Mouse (Mus musculus) MEL (cell line): ENCODE measurements around the gene Tepp. TPM values are rescaled to one million over a fixed set of nuclear protein-coding genes. Genes with fewer than 3 reads are reported as not detected.

Source experiments
- DNase-seq: peaks from one replicate; pipeline ENCODE4 v3.0.0; 2011; ENCODE audit warnings: low read depth, low spot score
- H3K27ac ChIP-seq: 2 replicates; pipeline ENCODE4 v1.5.1; 2012; ENCODE audit warnings: low read depth, mild to moderate bottlenecking, control low read depth, low read length, moderate library complexity; ENCODE audit not compliant: control insufficient read depth
- H3K27me3 ChIP-seq, 2 experiments: fragments of 150-350 bp in 1 of 2; sonication (generic) in 1 of 2; 2 replicates each; pipeline ENCODE4 v1.6.1; 2012; ENCODE audit warnings: low read length in 2 of 2, mild to moderate bottlenecking in 2 of 2, improper control_type of control experiment in 1 of 2, moderate library complexity in 1 of 2; ENCODE audit not compliant: insufficient read depth in 2 of 2, control insufficient read depth in 1 of 2
- H3K36me3 ChIP-seq, 2 experiments: 2 replicates each; pipeline ENCODE4 v1.6.1; 2012 to 2014; ENCODE audit warnings: low read length in 2 of 2, improper control_type of control experiment in 1 of 2, inconsistent platforms in 1 of 2, mild to moderate bottlenecking in 1 of 2; ENCODE audit not compliant: insufficient read depth in 2 of 2, control insufficient read depth in 1 of 2
- H3K4me1 ChIP-seq, 2 experiments: fragments of 150-350 bp in 1 of 2; sonication (generic) in 1 of 2; 2 replicates each; pipeline ENCODE4 v1.6.1; 2012; ENCODE audit warnings: low read length in 2 of 2, improper control_type of control experiment in 1 of 2, mild to moderate bottlenecking in 1 of 2; ENCODE audit not compliant: insufficient read depth in 2 of 2, control insufficient read depth in 1 of 2
- H3K4me3 ChIP-seq, 2 experiments: fragments of 150-350 bp in 1 of 2; sonication (generic) in 1 of 2; 2 replicates each; pipeline ENCODE4 v1.5.1; 2012; ENCODE audit warnings: low read depth in 2 of 2, low read length in 2 of 2, mild to moderate bottlenecking in 2 of 2, moderate library complexity in 2 of 2, control low read depth in 1 of 2, improper control_type of control experiment in 1 of 2; ENCODE audit not compliant: control insufficient read depth in 1 of 2, insufficient read depth in 1 of 2
- H3K79me2 ChIP-seq: 2 replicates; pipeline ENCODE4 v1.6.1; 2012; ENCODE audit warnings: mild to moderate bottlenecking, low read length, moderate library complexity; ENCODE audit not compliant: control insufficient read depth, poor library complexity, insufficient read depth
- H3K9ac ChIP-seq: 2 replicates; pipeline ENCODE4 v1.6.1; 2012; ENCODE audit warnings: low read depth, mild to moderate bottlenecking, control low read depth, low read length, moderate library complexity; ENCODE audit not compliant: control insufficient read depth, poor library complexity, severe bottlenecking
- H3K9me3 ChIP-seq: fragments of 150-350 bp; sonication (generic); replicated peaks from 2 replicates; pipeline ENCODE4 v1.6.1; 2012; ENCODE audit warnings: mild to moderate bottlenecking, low read length, improper control_type of control experiment, moderate library complexity; ENCODE audit not compliant: insufficient read depth
- CHD2 ChIP-seq: IDR thresholded peaks from 2 replicates; pipeline ENCODE4 v1.6.1; 2011; ENCODE audit warnings: low read length, improper control_type of control experiment
- EP300 ChIP-seq, 2 experiments: IDR thresholded peaks; 2 replicates each; pipeline ENCODE4 v1.6.1; 2011; ENCODE audit warnings: improper control_type of control experiment in 2 of 2, low read length in 2 of 2, low read depth in 1 of 2, mild to moderate bottlenecking in 1 of 2
- ETS1 ChIP-seq: IDR thresholded peaks from 2 replicates; pipeline ENCODE4 v1.6.1; 2012; ENCODE audit warnings: low read depth, mild to moderate bottlenecking, inconsistent platforms, low read length, improper control_type of control experiment, moderate library complexity
- GABPA ChIP-seq: IDR thresholded peaks from 2 replicates; pipeline ENCODE4 v1.6.1; 2012; ENCODE audit warnings: low read depth, mild to moderate bottlenecking, inconsistent platforms, low read length, improper control_type of control experiment, moderate library complexity
- MAZ ChIP-seq: IDR thresholded peaks from 2 replicates; pipeline ENCODE4 v1.6.1; 2012; ENCODE audit warnings: low read depth, mild to moderate bottlenecking, inconsistent platforms, low read length, improper control_type of control experiment
- MEF2A ChIP-seq: IDR thresholded peaks from 2 replicates; pipeline ENCODE4 v1.6.1; 2014; ENCODE audit warnings: low read depth, mild to moderate bottlenecking, inconsistent platforms, low read length, improper control_type of control experiment; ENCODE audit not compliant: poor library complexity, insufficient replicate concordance, severe bottlenecking; ENCODE audit errors: extremely low read depth
- MYB ChIP-seq: IDR thresholded peaks from 2 replicates; pipeline ENCODE4 v1.6.1; 2011; ENCODE audit warnings: mild to moderate bottlenecking, low read depth, low read length, improper control_type of control experiment
- POLR2AphosphoS2 ChIP-seq: IDR thresholded peaks from 2 replicates; pipeline ENCODE4 v1.6.1; 2011; ENCODE audit warnings: low read length, improper control_type of control experiment
- RAD21 ChIP-seq: IDR thresholded peaks from 2 replicates; pipeline ENCODE4 v1.6.1; 2011; ENCODE audit warnings: mild to moderate bottlenecking, low read depth, low read length, improper control_type of control experiment
- RCOR1 ChIP-seq: IDR thresholded peaks from 2 replicates; pipeline ENCODE4 v1.6.1; 2012; ENCODE audit warnings: low read depth, mild to moderate bottlenecking, inconsistent platforms, low read length, improper control_type of control experiment
- UBTF ChIP-seq: IDR thresholded peaks from 2 replicates; pipeline ENCODE4 v1.6.1; 2012; ENCODE audit warnings: low read depth, mild to moderate bottlenecking, inconsistent platforms, low read length, improper control_type of control experiment, moderate library complexity, borderline replicate concordance; ENCODE audit not compliant: insufficient read depth
- USF1 ChIP-seq: IDR thresholded peaks from 2 replicates; pipeline ENCODE4 v1.6.1; 2014; ENCODE audit warnings: low read depth, mild to moderate bottlenecking, inconsistent platforms, low read length, improper control_type of control experiment, moderate library complexity
- USF2 ChIP-seq, 2 experiments: IDR thresholded peaks; 2 replicates each; pipeline ENCODE4 v1.6.1; 2011 to 2012; ENCODE audit warnings: improper control_type of control experiment in 2 of 2, low read length in 2 of 2, borderline replicate concordance in 1 of 2, inconsistent platforms in 1 of 2, low read depth in 1 of 2, mild to moderate bottlenecking in 1 of 2; ENCODE audit not compliant: insufficient read depth in 1 of 2
- ZC3H11A ChIP-seq: IDR thresholded peaks from 2 replicates; pipeline ENCODE4 v1.6.1; 2012; ENCODE audit warnings: low read depth, mild to moderate bottlenecking, inconsistent platforms, low read length, improper control_type of control experiment
- ZKSCAN1 ChIP-seq: IDR thresholded peaks from 2 replicates; pipeline ENCODE4 v1.6.1; 2012; ENCODE audit warnings: low read depth, mild to moderate bottlenecking, inconsistent platforms, low read length, improper control_type of control experiment, moderate library complexity
- ZMIZ1 ChIP-seq: IDR thresholded peaks from 2 replicates; pipeline ENCODE4 v1.6.1; 2012; ENCODE audit warnings: low read depth, mild to moderate bottlenecking, inconsistent platforms, low read length, improper control_type of control experiment, moderate library complexity
- ZNF384 ChIP-seq: IDR thresholded peaks from 2 replicates; pipeline ENCODE4 v1.6.1; 2012; ENCODE audit warnings: low read depth, mild to moderate bottlenecking, inconsistent platforms, low read length, improper control_type of control experiment
- polyA plus RNA-seq, 2 experiments: library from polyadenylated mRNA; stranded (reverse) in 1 of 2; unstranded in 1 of 2; fragments of >175 nt in 1 of 2; fragments of >200 nt in 1 of 2; gene quantifications; 2 replicates each; pipeline versions ENCODE4 v1.2.1 to v1.2.4; 2012; ENCODE audit warnings: low replicate concordance in 2 of 2, low read depth in 1 of 2; ENCODE audit not compliant: insufficient read length in 2 of 2, insufficient read depth in 1 of 2, missing spikeins in 1 of 2
- total RNA-seq: library from RNA; depleted of rRNA; stranded (reverse); fragments of 300-350 nt; gene quantifications from 2 replicates; pipeline ENCODE4 v1.2.3, GENCODE M21; 2012

Tepp gene
- total and polyA plus RNA-seq, 3 experiments, result not detected

DNA sequence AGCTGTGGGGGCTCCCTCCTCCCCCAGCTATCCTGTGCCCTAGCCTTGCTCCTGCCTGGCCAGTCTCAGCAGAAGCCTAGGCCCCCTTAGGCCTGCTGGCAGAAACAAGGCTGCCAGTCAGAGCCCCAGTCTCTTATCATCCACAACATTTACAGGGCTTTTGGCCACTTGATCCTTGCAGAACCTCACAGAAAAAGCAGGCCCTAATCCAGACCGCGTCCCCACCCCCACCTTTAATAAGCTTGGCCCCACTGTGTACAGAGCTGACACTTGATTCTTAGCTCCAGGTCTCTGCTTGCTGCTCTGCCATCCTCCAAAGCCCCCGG, 50.6 kb downstream of the Tepp start:
- H3K36me3 ChIP-seq, result no peaks in the 10 kb centered on the region
- H3K27ac ChIP-seq, result no peak overlapping the region
- no peak overlapping the region for H3K9ac ChIP-seq
- H3K4me3 ChIP-seq, result no peak overlapping the region
- peaks cover 0 to 10% of the 10 kb centered on the region in 2 experiments; a peak in 2 of 4 replicates for H3K4me1 ChIP-seq
- no peaks in the 10 kb centered on the region for H3K79me2 ChIP-seq
- no peak for TF ChIP-seq ZNF384
- TF ChIP-seq POLR2AphosphoS2, result no peak
- TF ChIP-seq GABPA, result no peak
- TF ChIP-seq RCOR1, result no peak
- TF ChIP-seq MEF2A, result no peak
- TF ChIP-seq ETS1, result no peak
- no peak for TF ChIP-seq USF2 (IDR thresholded peaks at IDR 0.05; ENCODE audit: borderline replicate concordance in 1 of 2, insufficient read depth in 1 of 2, low read depth in 1 of 2, low read length in 2 of 2)
- no peak for TF ChIP-seq RAD21
- TF ChIP-seq EP300 (IDR thresholded peaks at IDR 0.05; ENCODE audit: low read depth in 1 of 2, low read length in 2 of 2), result no peak
- TF ChIP-seq, all 39 proteins: peak for 0
- no peak for DNase-seq
- no peaks in the 10 kb centered on the region for H3K9me3 ChIP-seq
- H3K27me3 ChIP-seq, result no peaks in the 10 kb centered on the region

DNA sequence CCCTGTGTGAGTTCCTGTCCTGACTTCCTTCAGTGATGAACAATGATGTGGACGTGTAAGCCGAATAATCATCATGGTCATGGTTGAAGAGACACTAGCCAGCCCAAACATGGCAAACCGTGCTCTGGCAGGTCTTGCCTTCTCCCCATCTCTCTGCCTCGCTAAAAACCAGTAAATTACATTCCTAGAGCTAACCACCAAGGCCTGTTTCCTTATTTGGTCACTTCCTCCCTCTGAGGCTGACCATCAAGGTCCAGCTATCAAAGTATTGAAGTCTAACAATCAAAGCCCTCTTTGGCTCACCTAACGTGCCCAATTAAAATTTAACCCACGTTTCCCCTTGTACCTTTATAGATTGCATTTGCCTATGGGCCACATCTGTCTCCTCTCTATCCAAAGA, 51.9 kb downstream of the Tepp start:
- Histone ChIP-seq H3K27ac (no peak overlapping the region), H3K79me2 (no peaks in the 10 kb centered on the region), H3K9ac (no peak overlapping the region), H3K9me3 (no peaks in the 10 kb centered on the region), H3K36me3 (no peaks in the 10 kb centered on the region), H3K27me3 (no peaks in the 10 kb centered on the region), H3K4me3 (no peak overlapping the region), H3K4me1 (peaks cover 0 to 10% of the 10 kb centered on the region in 2 experiments; a peak in 2 of 4 replicates)
- TF ChIP-seq MEF2A, result no peak
- DNase-seq, result no peak

DNA sequence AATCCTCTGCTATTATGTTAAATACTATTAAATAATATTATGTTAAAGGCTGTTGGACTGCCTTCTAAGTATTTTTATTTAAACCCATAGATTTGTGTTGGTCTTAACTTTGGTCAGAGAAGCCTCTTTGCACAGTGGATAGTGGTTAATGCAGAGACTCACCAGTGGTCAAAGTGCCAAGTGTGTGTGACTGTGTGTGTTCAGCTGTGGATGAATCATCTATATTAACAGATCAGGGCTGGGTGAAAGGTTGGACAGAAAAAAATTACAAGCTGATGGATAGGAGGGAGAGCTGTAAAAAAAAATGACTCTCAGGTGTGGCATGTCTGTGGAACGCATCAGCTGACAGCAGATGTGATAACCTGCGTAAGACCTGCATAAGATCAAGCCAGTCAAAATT, 53.5 kb downstream of the Tepp start:
- H3K4me1 ChIP-seq, result peaks cover 0 to 15% of the 10 kb centered on the region in 2 experiments; a peak in 2 of 4 replicates
- DNase-seq, result no peak
- no peaks in the 10 kb centered on the region for H3K9me3 ChIP-seq
- H3K27me3 ChIP-seq, result no peaks in the 10 kb centered on the region
- no peak overlapping the region for H3K27ac ChIP-seq
- TF ChIP-seq EP300 (IDR thresholded peaks at IDR 0.05; ENCODE audit: low read depth in 1 of 2, low read length in 2 of 2) (no peak), ZMIZ1 (no peak), ETS1 (no peak), ZKSCAN1 (no peak), USF2 (IDR thresholded peaks at IDR 0.05; ENCODE audit: borderline replicate concordance in 1 of 2, insufficient read depth in 1 of 2, low read depth in 1 of 2, low read length in 2 of 2) (no peak), MYB (no peak), CHD2 (no peak), RCOR1 (no peak), USF1 (no peak), ZC3H11A (no peak), UBTF (no peak), MAZ (no peak)
- no peaks in the 10 kb centered on the region for H3K36me3 ChIP-seq
- H3K4me3 ChIP-seq, result no peak overlapping the region
- no peak overlapping the region for H3K9ac ChIP-seq
- no peaks in the 10 kb centered on the region for H3K79me2 ChIP-seq
